Mouse (Mus musculus) C2C12 (cell line): Measurements from ENCODE around the gene Setd5.

ENCODE experiments used
- CEBPB ChIP-seq: IDR thresholded peaks from one replicate; pipeline ENCODE4 v1.6.1; 2011; ENCODE audit warnings: low read depth, mild to moderate bottlenecking, control low read depth, moderate library complexity
- CTCF ChIP-seq: IDR thresholded peaks from one replicate; pipeline ENCODE4 v1.5.1; 2011; ENCODE audit not compliant: control insufficient read depth, insufficient read depth, insufficient read length
- FOSL1 ChIP-seq: IDR thresholded peaks from one replicate; pipeline ENCODE4 v1.8.0; 2011; ENCODE audit warnings: mild to moderate bottlenecking, low read length; ENCODE audit not compliant: poor library complexity, insufficient read depth, severe bottlenecking
- MAX ChIP-seq: IDR thresholded peaks from one replicate; pipeline ENCODE4 v1.6.1; 2011; ENCODE audit warnings: mild to moderate bottlenecking, control low read depth
- MYOD1 ChIP-seq: IDR thresholded peaks from one replicate; pipeline ENCODE4 v1.6.1; 2011; ENCODE audit warnings: low read depth; ENCODE audit not compliant: control insufficient read depth, insufficient read length
- MYOG ChIP-seq: IDR thresholded peaks from one replicate; pipeline ENCODE4 v1.6.1; 2011; ENCODE audit not compliant: control insufficient read depth, insufficient read length; ENCODE audit errors: extremely low read depth
- USF1 ChIP-seq: IDR thresholded peaks from one replicate; pipeline ENCODE4 v1.6.1; 2011; ENCODE audit warnings: low read depth, mild to moderate bottlenecking, control low read depth, moderate library complexity

GRCm38 (mm10) chr6:113154071-113154470 lies 76.9 kb downstream of the Setd5 start:
- TF ChIP-seq USF1 (no peak), CTCF (no peak), MYOG (no peak), MAX (no peak), CEBPB (no peak), MYOD1 (no peak), FOSL1 (no peak)
